Mouse (Mus musculus) liver, postnatal 0 days (tissue): Measurements from ENCODE around the gene Btg2.

ENCODE experiments used
- CTCF ChIP-seq: sonication (generic); IDR thresholded peaks from 2 replicates; pipeline ENCODE4 v1.5.1; 2016; ENCODE audit warnings: antibody characterized with exemption, low read depth
- EP300 ChIP-seq: IDR thresholded peaks from 2 replicates; pipeline ENCODE4 v1.6.1; 2016; ENCODE audit warnings: antibody characterized with exemption, low read depth, mild to moderate bottlenecking

GRCm38 (mm10) chr1:134055666-134056245, 23.2 kb downstream of the Btg2 start:
- TF ChIP-seq CTCF (no peak), EP300 (no peak)
